Comparison of ENCODE assay signal across 26 mouse cellular contexts in genomic region chr19:38002816-38003215, GRCm38 (mm10).
"Had no signal": no experiment of that assay in that cellular context is flagged by ENCODE, and none has a peak within 500 bp of the region (broad histone marks: within the 10 kb centered on the region; RNA-seq: fewer than 3 reads in every experiment).

No protein-coding gene starts in this region.

- H3K36me3 ChIP-seq: heart, embryonic 12.5 days; hindbrain, embryonic 10.5 days; hindbrain, embryonic 12.5 days; intestine, embryonic 15.5 days; kidney, embryonic 15.5 days; limb, embryonic 10.5 days; limb, embryonic 12.5 days had no signal

- H3K4me1 ChIP-seq: limb, embryonic 10.5 days had no signal

- H3K9me3 ChIP-seq: heart, embryonic 12.5 days; hindbrain, embryonic 10.5 days; hindbrain, embryonic 12.5 days; intestine, embryonic 15.5 days; kidney, embryonic 15.5 days; limb, embryonic 10.5 days; limb, embryonic 12.5 days had no signal

- H3K4me2 ChIP-seq: heart, embryonic 12.5 days; hindbrain, embryonic 12.5 days; hindbrain, embryonic 14.5 days; intestine, embryonic 15.5 days; kidney, embryonic 15.5 days; limb, embryonic 12.5 days; liver, embryonic 11.5 days had no signal

- H3K4me3 ChIP-seq: gastrocnemius, adult 2 months; heart, adult 2 months; heart, embryonic 12.5 days; hindbrain, embryonic 10.5 days; hindbrain, embryonic 12.5 days; intestine, embryonic 15.5 days; kidney, embryonic 15.5 days; layer of hippocampus, adult 2 months; left cerebral cortex, adult 2 months; limb, embryonic 10.5 days; limb, embryonic 12.5 days had no signal

- H3K27ac ChIP-seq: heart, adult 2 months; hindbrain, embryonic 10.5 days; hindbrain, embryonic 12.5 days; hindbrain, embryonic 14.5 days; intestine, embryonic 15.5 days; kidney, postnatal 0 days; layer of hippocampus, adult 2 months; left cerebral cortex, adult 2 months; limb, embryonic 10.5 days; limb, embryonic 12.5 days had no signal

- H3K9ac ChIP-seq: heart, embryonic 12.5 days; hindbrain, embryonic 12.5 days; hindbrain, embryonic 14.5 days; intestine, embryonic 15.5 days; kidney, embryonic 15.5 days; limb, embryonic 12.5 days had no signal

- ATAC-seq: hindbrain, embryonic 16.5 days; inflammation-experienced regulatory T-cells, adult 6 months; intestine, embryonic 15.5 days; intestine, postnatal 0 days had no signal

- H3K27me3 ChIP-seq: heart, embryonic 12.5 days; hindbrain, embryonic 12.5 days; intestine, embryonic 15.5 days; kidney, embryonic 15.5 days; limb, embryonic 12.5 days had no signal

- DNase-seq: gastrocnemius, adult 2 months; gastrocnemius, postnatal 10 days; gastrocnemius, postnatal 25 days; heart, adult 2 months; heart, postnatal 10 days; heart, postnatal 4 days; kidney, adult 18-20 months; kidney, adult 9 months; kidney, postnatal 14 days; kidney, postnatal 4 days; liver had no signal
